12 mouse cellular contexts compared by ENCODE assay signal in the genomic region with DNA sequence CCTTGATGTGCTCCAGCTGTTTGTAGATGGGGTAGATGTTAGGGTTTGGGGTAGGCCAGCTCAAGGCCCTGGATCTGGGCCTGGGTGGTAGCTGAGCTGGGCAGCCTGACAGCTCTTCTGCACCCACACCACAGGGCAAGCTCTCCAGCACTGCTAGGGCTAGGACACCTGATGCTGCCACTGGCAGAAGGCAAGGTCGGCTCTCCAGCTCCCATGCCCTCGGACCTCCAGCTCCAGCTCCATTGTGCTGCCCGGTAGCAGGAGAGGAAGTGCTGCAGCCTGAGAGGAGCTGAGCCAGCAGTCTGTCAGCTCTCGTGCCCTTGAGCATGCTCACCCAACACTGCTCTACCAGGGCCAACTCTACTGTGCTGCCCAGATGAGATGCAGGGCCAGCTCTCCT. TPM values are rescaled to one million over a fixed set of nuclear protein-coding genes. Genes with fewer than 3 reads are reported as not detected.
DNase-seq lines count a peak whose midpoint lies in the region; ATAC-seq lines count a peak whose summit lies in the region.
"Had no signal": no experiment of that assay in that cellular context is flagged by ENCODE, and none has a peak within 500 bp of the region (broad histone marks: within the 10 kb centered on the region; RNA-seq: fewer than 3 reads in every experiment).

No protein-coding gene starts in this region.

- DNase-seq in hindbrain, embryonic 10.5 days (ENCODE audit: low spot score) = no peak
- DNase-seq in lung, postnatal 14 days = no peak
- DNase-seq in spleen, postnatal 36 days (ENCODE audit: low spot score in 2 of 2) = peak; percentile 4 to 11
- DNase-seq in spleen, adult 12 weeks (ENCODE audit: low spot score) = no peak

- H3K36me3 ChIP-seq in hindbrain, embryonic 16.5 days (ENCODE audit: control insufficient read depth, insufficient read depth, low read length) = no peaks in the 10 kb centered on the region
- H3K36me3 ChIP-seq in hindbrain, embryonic 10.5 days = no peaks in the 10 kb centered on the region
- no peaks in the 10 kb centered on the region for H3K36me3 ChIP-seq in lung, embryonic 16.5 days (ENCODE audit: control insufficient read depth, insufficient read depth, low read length)
- no peaks in the 10 kb centered on the region for H3K36me3 ChIP-seq in midbrain, embryonic 16.5 days (ENCODE audit: control insufficient read depth, insufficient read depth, low read length)
- H3K36me3 ChIP-seq: embryonic facial prominence, embryonic 12.5 days; G1E; heart, embryonic 12.5 days; limb, embryonic 15.5 days had no signal

- no peaks in the 10 kb centered on the region; the same call in 1 of the 2 replicates for H3K4me1 ChIP-seq in hindbrain, embryonic 16.5 days (ENCODE audit: control insufficient read depth, insufficient read depth, low read depth, low read length)
- no peaks in the 10 kb centered on the region for H3K4me1 ChIP-seq in hindbrain, embryonic 10.5 days (replicated peaks)
- 0 out of 2 replicates have a peak, but pooled peaks cover 2% of the 10 kb centered on the region for H3K4me1 ChIP-seq in lung, embryonic 16.5 days (replicated peaks; ENCODE audit: control insufficient read depth, insufficient read depth, low read length)
- no peaks in the 10 kb centered on the region for H3K4me1 ChIP-seq in midbrain, embryonic 16.5 days (ENCODE audit: control insufficient read depth, insufficient read depth, low read length)
- H3K4me1 ChIP-seq: embryonic facial prominence, embryonic 12.5 days; limb, embryonic 15.5 days had no signal

- 73% methylated on average over 4 of the region's 4 CpGs for whole genome bisulfite sequencing in hindbrain, embryonic 16.5 days
- 85% methylated on average over 4 of the region's 4 CpGs for WGBS in hindbrain, embryonic 10.5 days
- WGBS in lung, embryonic 16.5 days = 65% methylated on average over 4 of the region's 4 CpGs
- 80% methylated on average over 4 of the region's 4 CpGs for WGBS in midbrain, embryonic 16.5 days

- no peaks in the 10 kb centered on the region for H3K9me3 ChIP-seq in hindbrain, embryonic 16.5 days (ENCODE audit: control insufficient read depth, low read length)
- H3K9me3 ChIP-seq in hindbrain, embryonic 10.5 days = no peaks in the 10 kb centered on the region
- H3K9me3 ChIP-seq in lung, embryonic 16.5 days (ENCODE audit: control insufficient read depth, low read length) = no peaks in the 10 kb centered on the region
- H3K9me3 ChIP-seq in midbrain, embryonic 16.5 days (replicated peaks; ENCODE audit: control insufficient read depth, low read length, poor library complexity, severe bottlenecking) = no peaks in the 10 kb centered on the region
- H3K9me3 ChIP-seq: embryonic facial prominence, embryonic 12.5 days; G1E; heart, embryonic 12.5 days; limb, embryonic 15.5 days had no signal

- no peaks in the 10 kb centered on the region for H3K27me3 ChIP-seq in hindbrain, embryonic 16.5 days (replicated peaks; ENCODE audit: control insufficient read depth, insufficient read depth, low read length)
- H3K27me3 ChIP-seq in hindbrain, embryonic 10.5 days (ENCODE audit: insufficient read depth, poor library complexity, severe bottlenecking) = no peaks in the 10 kb centered on the region
- H3K27me3 ChIP-seq in lung, embryonic 16.5 days (ENCODE audit: control insufficient read depth, insufficient read depth, low read depth, low read length) = no peaks in the 10 kb centered on the region
- no peaks in the 10 kb centered on the region for H3K27me3 ChIP-seq in midbrain, embryonic 16.5 days (ENCODE audit: control insufficient read depth, insufficient read depth, low read depth, low read length)
- H3K27me3 ChIP-seq: embryonic facial prominence, embryonic 12.5 days; heart, embryonic 12.5 days; limb, embryonic 15.5 days had no signal

- 0 out of 2 replicates have a peak, but pooled peaks have one; percentile 42 for ATAC-seq in hindbrain, embryonic 16.5 days
- peak; percentile 32 for ATAC-seq in lung, embryonic 16.5 days (ENCODE audit: low read depth)
- 0 out of 2 replicates have a peak, but pooled peaks have one; percentile 39 for ATAC-seq in midbrain, embryonic 16.5 days
- no peak for ATAC-seq in inflammation-experienced regulatory T-cells, adult 6 months

- no peak overlapping the region for H3K9ac ChIP-seq in hindbrain, embryonic 16.5 days (ENCODE audit: low read depth, low read length)
- H3K9ac ChIP-seq in lung, embryonic 16.5 days (ENCODE audit: low read length) = no peak overlapping the region
- H3K9ac ChIP-seq in midbrain, embryonic 16.5 days (ENCODE audit: low read depth, low read length) = no peak overlapping the region
- H3K9ac ChIP-seq: embryonic facial prominence, embryonic 12.5 days; heart, embryonic 12.5 days; limb, embryonic 15.5 days had no signal

- no peak overlapping the region for H3K27ac ChIP-seq in hindbrain, embryonic 16.5 days (ENCODE audit: low read depth, low read length)
- no peak overlapping the region for H3K27ac ChIP-seq in hindbrain, embryonic 10.5 days
- no peak overlapping the region for H3K27ac ChIP-seq in lung, embryonic 16.5 days (ENCODE audit: low read length)
- no peak overlapping the region for H3K27ac ChIP-seq in midbrain, embryonic 16.5 days (ENCODE audit: low read length)
- H3K27ac ChIP-seq: embryonic facial prominence, embryonic 12.5 days; limb, embryonic 15.5 days had no signal

- no peak overlapping the region for H3K4me3 ChIP-seq in hindbrain, embryonic 16.5 days (ENCODE audit: low read length)
- no peak overlapping the region for H3K4me3 ChIP-seq in hindbrain, embryonic 10.5 days
- no peak overlapping the region for H3K4me3 ChIP-seq in lung, embryonic 16.5 days (ENCODE audit: low read length)
- no peak overlapping the region for H3K4me3 ChIP-seq in midbrain, embryonic 16.5 days (ENCODE audit: low read depth, low read length)
- H3K4me3 ChIP-seq: embryonic facial prominence, embryonic 12.5 days; heart, embryonic 12.5 days; limb, embryonic 15.5 days had no signal

- no peak overlapping the region for H3K4me2 ChIP-seq in hindbrain, embryonic 16.5 days (ENCODE audit: low read length)
- H3K4me2 ChIP-seq in lung, embryonic 16.5 days (ENCODE audit: low read depth, low read length) = no peak overlapping the region
- no peak overlapping the region for H3K4me2 ChIP-seq in midbrain, embryonic 16.5 days (ENCODE audit: low read length)
- H3K4me2 ChIP-seq: embryonic facial prominence, embryonic 12.5 days; heart, embryonic 12.5 days; limb, embryonic 15.5 days had no signal

RNA-seq across cellular contexts. Expression of gene Osmr, which starts 8.3 kb away (rescaled TPM):
- polyA plus RNA-seq in hindbrain, embryonic 16.5 days (2015; fragmentation: Nextera tagmentation; extraction: Ambion mirVana) = 2.1 and 2.6 TPM in 2 replicates
- polyA plus RNA-seq in hindbrain, embryonic 10.5 days (2016; fragmentation: Nextera tagmentation; extraction: Ambion mirVana) = 0.49 and 0.67 TPM in 2 replicates
- 2.7 and 3.7 TPM in 2 replicates for polyA plus RNA-seq in lung, embryonic 16.5 days (2015; fragmentation: Nextera tagmentation; extraction: Ambion mirVana)
- polyA plus RNA-seq in midbrain, embryonic 16.5 days (2015; fragmentation: Nextera tagmentation; extraction: Ambion mirVana) = 2.1 and 2.6 TPM in 2 replicates
- polyA plus RNA-seq in inflammation-experienced regulatory T-cells, adult 6 months (2017; shearing (Covaris generic)) = under 1 TPM in 1 of 3 experiments, not detected in 2; 0.26 TPM
- polyA plus RNA-seq: G1E had no signal

Comparison
In these comparisons a context has a peak if more than half of its experiments do, and no peak if none do; other contexts are left out.
1. DNase-seq: peak in spleen, postnatal 36 days (2 of 2); none in hindbrain, embryonic 10.5 days (single experiment), lung, postnatal 14 days (single experiment) and spleen, adult 12 weeks (single experiment).